Mouse (Mus musculus) common myeloid progenitor, adult 5-6 weeks (primary cell): ENCODE results near the gene Nit1. TPM values are rescaled to one million over a fixed set of nuclear protein-coding genes. Genes with fewer than 3 reads are reported as not detected.

Experiments
- ATAC-seq: replicated peaks from 2 replicates; pipeline ENCODE4 v1.8.0; 2016; ENCODE audit warnings: low read depth, mild to moderate bottlenecking, moderate TSS enrichment, inconsistent platforms; ENCODE audit not compliant: poor library complexity, severe bottlenecking
- total RNA-seq: library from RNA; stranded (forward); fragments of 200-1000, 187-1606 nt; gene quantifications from 2 replicates; pipeline ENCODE4 v1.2.3, GENCODE M21; 2017

The Nit1 gene
- total RNA-seq, result 43.4 and 49.3 TPM in 2 replicates

DNA sequence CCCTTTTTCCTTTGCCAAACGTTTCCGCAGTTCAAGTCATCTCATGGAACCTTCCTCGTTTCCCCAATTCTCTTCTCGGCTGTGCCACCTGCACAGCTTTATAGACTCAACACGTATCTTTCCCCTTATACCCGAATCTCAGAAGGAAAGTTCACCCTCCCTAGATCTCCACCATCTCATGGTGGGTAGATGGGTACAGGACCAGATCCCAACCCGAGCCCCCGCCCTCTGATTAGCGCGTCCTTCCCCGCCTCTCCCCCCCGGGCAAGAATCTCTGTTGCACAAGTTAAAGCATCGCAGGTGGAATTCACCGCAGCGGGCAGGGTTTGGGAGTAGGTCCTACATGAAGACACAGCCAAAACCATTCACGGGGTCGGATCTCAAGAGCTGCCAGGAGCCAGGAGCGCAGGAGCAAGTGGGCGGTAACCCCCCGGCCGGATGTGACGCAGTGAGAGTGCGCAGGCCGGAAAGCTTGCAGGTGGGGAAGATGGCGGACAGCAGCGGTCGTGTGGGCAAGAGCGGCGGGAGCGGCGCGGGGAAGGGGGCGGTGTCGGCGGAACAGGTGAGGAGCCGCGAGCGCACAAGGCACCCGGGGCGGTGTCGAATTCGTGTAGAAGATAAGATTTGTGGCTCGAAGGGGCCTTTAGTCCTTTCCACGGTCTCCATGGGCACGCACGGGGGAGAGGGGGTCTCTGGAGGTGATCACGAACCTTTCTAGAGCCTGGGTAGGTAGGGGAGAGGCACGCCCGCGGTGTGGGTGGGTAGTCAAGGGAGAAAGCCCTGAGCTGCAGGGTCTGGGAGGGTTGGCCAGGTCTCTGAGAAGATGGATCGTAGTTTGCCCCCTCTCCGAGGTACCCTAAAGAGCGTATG is at the start of gene Nit1, which contains the start of gene Pfdn2:
Nit1 (minus strand) TSS at position 422 of the 870 bp plus-strand sequence.
Pfdn2 (plus strand) TSS at position 446 of the 870 bp plus-strand sequence.
- peak; percentile 98 for ATAC-seq

GRCm38 (mm10) chr1:171390101-171390500 is 44.7 kb upstream of the Nit1 start:
- ATAC-seq, result peak; percentile 82

DNA sequence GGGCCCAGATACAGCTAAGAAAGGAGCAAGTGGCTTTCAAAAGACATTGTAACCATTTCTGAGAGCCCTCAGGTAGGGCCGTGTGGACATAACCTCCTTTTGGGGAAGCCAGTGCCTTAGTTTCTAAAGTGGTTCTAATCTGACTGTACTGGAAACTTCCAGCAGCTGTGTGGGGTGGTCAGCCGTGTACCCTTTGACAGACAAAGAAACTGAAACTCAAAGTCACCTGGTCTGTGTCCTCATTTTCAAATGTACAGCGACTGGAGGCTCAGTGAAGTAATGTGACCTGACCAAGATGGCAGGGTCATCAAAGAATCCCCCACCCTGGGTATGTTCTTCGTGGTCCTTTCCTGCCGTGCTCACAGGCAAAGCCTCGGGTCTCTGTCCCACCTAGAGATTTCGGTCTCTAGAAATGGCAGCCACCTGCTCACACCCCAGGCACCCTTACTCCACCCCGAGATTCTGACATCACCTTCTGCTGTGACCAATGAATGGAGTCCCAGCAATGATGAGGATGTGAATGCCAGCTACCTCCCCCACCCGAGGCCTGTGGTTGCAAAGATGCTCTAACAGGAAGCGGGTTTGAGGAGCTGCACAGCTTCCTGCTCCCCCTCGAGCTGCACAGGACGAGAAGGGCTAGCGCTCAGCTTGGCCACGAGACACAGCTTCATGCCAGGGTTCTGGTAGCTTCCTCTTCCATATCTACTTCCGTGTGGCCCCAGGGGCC is 43.1 kb upstream of the Nit1 start, which contains the start of gene Arhgap30:
Arhgap30 (plus strand) TSS at position 579 of the 727 bp plus-strand sequence.
- peak; percentile 83 for ATAC-seq

DNA sequence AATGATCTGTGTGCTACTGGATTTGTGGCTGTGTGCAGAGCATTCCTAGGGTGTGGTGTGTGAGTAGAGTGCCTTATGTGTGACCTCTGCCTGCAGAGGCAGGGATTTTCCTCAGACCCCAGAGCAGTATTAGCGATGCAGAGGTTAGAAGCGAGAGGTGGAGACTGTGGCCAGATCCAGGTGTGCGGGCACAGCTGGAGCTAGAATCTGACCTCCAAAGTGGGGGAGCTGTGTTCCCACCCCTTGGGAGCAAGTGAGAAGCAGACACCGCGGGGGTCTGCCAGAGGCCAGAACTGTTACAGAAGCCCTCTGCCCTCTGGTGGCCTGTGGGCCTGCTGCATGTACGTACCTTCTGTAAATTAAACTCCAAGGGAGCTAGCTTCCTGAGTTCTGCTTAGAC is 41.7 kb upstream of the Nit1 start:
- no peak for ATAC-seq

GRCm38 (mm10) chr1:171385171-171385570 is 39.7 kb upstream of the Nit1 start:
- ATAC-seq, result no peak

- ATAC-seq, result no peak
Observed at GRCm38 (mm10) chr1:171384361-171384760, 38.9 kb upstream of the Nit1 start.

DNA sequence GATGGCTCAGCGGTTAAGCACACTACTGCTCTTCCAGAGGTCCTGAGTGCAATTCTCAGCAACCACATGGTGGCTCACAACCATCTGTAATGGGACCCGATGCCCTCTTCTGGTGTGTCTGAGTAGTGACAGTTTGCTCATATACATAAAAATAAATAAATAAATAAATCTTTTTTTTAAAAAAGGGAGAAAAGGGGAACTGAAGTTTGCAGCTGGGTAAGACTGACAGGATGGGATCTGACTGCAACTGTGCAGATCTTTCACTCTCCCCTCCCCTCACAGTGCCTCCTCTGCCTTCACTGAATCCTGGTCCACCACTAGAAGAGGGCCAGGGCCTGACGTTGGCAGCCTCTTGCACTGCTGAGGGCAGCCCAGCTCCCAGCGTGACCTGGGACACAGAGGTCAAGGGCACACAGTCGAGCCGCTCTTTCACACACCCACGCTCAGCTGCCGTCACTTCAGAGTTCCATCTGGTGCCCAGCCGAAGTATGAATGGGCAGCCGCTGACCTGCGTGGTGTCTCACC is 36.7 kb upstream of the Nit1 start:
- peak; percentile 40 for ATAC-seq

- peak; percentile 88 for ATAC-seq
Observed at GRCm38 (mm10) chr1:171379935-171380599, 34.6 kb upstream of the Nit1 start.

GRCm38 (mm10) chr1:171378298-171378697 is 32.9 kb upstream of the Nit1 start:
- ATAC-seq, result no peak

DNA sequence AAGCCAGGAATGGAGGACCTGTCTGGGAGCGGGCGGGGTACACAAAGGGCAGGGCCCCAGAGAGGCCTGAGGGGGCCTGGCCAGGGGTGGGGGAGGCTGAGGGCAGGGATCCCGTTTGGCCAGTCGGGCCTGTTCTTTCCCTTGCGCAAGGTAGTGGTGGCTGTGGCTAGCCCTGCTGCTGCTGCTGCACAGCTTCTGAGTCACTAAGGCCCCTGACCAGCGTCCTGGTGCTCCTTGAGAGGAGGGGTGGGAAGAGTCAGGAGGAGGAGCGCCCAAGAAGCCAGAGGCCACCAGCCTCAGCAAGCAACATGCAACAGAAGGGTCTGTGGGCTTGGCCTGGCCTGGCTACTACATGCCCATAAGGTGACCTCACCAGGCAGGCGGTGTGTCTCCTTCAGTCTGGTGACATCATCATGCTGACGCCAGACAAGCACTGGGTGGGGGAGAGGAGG is 30.2 kb upstream of the Nit1 start:
- peak; percentile 42 for ATAC-seq

DNA sequence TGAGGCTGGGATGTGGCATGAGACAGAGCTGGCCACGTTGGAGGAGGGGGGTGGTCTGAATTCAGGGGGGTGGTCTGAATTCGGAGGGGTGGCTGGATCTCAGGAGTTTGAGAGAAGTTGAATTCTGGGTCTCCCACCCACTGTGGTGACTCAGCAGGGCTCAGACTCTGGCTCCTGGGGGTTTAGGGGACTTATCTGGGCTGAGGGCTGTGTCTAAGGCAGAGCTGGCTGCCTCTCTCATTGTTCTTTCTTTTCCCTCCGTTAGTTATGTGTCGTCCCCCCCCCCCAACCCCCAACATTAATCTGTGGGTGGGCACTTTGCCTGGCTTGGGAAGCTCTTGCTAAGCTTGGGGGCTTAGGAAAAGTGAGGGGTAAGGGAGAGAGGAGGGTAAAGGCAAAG is 28.5 kb upstream of the Nit1 start:
- ATAC-seq, result no peak

DNA sequence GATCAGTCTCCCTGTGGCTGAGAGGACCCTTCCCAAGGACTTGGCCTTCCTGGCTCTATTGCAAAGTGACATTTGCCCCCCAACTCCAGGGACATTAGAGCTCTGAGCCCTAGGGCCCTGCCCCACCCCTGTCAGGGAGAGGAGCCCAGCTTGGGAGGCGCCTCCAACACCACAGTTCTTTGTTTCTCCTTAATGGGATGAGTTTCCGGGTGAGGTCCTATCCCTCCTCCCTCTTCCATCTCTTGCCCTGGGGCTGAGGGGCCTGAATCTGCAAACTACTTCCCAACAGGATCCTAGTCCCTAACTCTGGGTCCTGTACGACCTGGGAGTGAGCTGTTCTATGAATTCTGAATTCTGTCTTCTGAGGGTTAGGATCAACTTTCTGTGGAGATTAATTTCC is 27.4 kb upstream of the Nit1 start:
- no peak for ATAC-seq

- ATAC-seq, result peak; percentile 66
Observed at GRCm38 (mm10) chr1:171369845-171370556, 24.6 kb upstream of the Nit1 start, which contains the start of gene Nectin4. Nectin4 (plus strand) TSS chr1:171370099.

DNA sequence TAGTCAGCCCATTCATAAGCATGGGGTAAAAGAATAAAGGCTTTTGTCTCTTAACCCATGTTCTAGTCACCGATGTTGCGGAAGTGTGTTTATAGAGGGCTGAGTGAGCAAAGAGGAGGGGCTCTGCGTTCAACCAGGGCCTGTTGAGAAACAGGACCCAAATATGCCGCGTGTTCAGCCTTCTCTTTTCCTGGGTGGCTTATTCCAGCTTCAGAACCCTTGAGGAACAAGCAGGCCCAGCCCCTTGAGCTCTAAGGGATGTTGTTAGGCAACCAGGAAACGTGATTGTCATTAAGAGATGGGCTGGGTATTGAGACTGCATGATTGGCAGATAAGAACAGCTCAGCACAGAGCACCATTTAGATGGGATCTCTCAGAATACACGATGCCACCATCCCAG is 20.5 kb upstream of the Nit1 start:
- ATAC-seq, result no peak

- peak; percentile 67 for ATAC-seq
Observed at GRCm38 (mm10) chr1:171361106-171362103, 16.0 kb upstream of the Nit1 start.

GRCm38 (mm10) chr1:171360656-171361055 is 15.2 kb upstream of the Nit1 start, which contains the start of gene Klhdc9:
Klhdc9 (minus strand) TSS chr1:171360798.
- peak; percentile 95 for ATAC-seq

DNA sequence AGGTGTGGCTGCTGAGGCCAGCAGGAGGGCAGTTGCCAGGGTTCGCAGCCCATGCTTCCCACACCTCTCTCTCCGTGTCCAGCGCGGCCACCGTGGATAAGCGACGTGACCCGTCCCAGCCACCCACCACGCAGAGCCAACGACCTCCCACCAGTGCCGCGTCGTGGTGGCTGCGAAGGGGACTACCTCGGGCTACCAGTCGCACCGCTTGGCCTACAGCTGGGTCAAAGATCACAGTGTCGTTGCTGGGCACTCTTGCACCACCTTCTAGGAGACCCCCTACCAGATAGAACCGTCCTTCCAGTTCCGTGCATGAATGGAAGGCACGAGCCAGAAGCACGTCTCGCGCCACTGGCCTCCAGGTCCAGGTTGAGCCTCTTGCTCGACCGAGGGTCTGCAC is 14.8 kb upstream of the Nit1 start:
- peak; percentile 7; the same call in 1 of the 2 replicates for ATAC-seq

DNA sequence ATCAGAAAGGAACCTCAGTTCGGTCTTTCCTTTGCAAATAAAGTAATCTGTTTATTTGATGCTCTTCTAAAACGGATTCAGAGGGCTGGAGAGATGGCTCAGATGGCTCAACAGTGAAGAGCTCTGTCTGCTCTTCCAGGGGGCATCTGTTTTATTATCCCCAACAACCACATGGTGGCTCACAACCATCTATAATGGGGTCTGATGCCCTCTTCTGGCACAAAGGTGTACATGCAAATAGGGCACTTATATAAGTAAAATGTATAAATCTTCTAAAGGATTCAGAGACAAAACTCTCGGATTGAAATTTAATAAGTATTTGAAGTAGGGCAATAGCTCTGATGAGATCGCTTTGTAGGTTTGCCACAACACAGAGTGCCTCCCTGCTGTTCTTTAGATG is 13.0 kb upstream of the Nit1 start:
- 0 out of 2 replicates have a peak, but pooled peaks have one; percentile 20 for ATAC-seq
